Mouse (Mus musculus): ENCODE measurements around the gene Cpd.

- TF ChIP-seq TAL1 (IDR thresholded peaks at IDR 0.05; ENCODE audit: low read length) (no peak), GATA1 (IDR thresholded peaks at IDR 0.05; ENCODE audit: low read length) (no peak)
These were observed 10.3 kb upstream of the Cpd start for GRCm38 (mm10) chr11:76857111-76857510.
